Mouse (Mus musculus): ENCODE measurements at regions not wholly inside any gene's neighbourhood (a gene's known extent, or its start where the extent isn't known, plus 50 kb on each side); places are given as distances from the start of the nearest gene placed in this dataset.

DNA sequence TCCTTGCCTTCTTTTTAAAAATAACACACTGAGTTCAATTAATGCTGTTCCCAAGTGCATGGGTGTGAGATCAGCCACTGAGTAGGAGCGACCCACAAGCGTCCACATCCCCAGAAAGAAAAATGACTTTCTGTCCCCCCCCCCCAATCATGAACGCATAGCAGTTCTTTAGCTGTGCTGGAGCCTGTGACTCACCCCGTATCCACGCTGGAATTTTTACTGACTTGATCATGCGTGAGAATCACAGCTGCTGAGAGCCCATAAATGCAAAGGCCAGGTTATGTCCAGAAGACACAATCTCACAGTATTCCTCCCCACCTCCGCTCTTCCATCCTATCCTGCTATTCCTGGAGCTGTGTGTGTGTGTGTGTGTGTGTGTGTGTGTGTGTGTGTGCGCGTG is 53.3 kb downstream of the Fos start:
- DNase-seq (ENCODE audit: low read depth, low spot score) = peak; percentile 70

GRCm38 (mm10) chr12:85531638-85532037 is 57.9 kb downstream of the Fos start:
- DNase-seq (ENCODE audit: low read depth, low spot score) = no peak

- no peak for DNase-seq (ENCODE audit: low read depth, low spot score)
These were observed 58.5 kb downstream of the Fos start for GRCm38 (mm10) chr12:85532221-85532612.

DNA sequence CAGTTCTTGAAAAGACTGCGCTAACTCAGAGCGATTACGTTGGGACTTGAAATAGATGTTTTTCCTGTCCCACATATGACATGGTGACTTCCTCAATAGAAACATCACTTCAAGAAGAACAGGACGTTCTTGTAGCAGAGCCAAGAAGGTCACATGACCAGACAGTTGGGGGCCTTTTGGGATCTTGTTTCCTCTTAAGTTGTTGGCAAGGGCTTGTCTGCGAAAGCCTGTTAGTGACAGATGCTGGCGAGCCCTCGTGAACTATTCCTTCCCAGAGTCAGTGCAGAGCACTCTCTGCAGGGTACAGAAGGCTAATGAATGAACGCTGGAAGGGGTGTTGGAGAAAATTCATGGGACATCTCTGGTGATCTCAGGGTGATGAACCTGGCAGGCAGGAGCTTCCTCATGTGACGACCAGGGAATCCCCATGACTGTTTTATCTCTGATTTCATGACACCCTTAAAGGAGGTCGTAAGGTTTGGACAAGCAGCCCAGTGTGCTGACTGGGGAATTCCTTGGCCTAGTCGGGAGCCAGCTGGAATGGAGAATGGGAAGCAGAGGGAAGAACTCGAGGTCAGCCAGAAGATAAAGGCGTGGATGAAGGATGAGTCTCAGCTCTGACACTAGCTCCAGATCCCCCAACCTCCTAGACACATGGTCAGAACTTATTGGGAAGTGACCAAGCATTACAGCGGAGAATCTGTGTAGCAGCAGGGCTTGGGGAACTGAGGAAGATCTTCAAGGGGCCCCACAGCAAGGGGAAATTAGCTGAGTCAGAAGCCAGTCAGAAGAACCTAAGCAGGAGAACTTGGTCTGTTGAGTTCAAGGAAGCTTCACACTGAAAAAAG is 59.1 kb downstream of the Fos start:
- peak; percentile 22 for DNase-seq (ENCODE audit: low read depth, low spot score)

DNA sequence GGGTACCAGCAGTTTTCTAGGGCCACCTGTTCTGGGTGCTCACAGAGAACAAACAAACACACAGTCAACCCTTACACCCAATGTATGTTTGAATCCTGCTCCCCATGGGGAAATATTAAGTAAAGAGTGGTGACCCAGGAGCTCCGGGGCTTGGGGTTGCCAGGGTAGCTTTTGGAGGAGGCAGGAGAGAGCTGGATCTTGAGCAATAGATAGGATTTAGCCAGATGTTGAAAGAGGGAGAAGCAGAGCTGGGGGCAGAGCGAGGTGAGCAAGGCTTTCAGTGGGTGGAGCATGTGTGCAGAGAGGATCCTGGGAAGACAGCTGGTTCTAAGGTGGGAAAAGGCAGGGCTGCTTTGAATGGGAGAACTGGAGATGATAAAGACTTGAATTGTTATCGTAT is 59.9 kb downstream of the Fos start:
- no peak for DNase-seq (ENCODE audit: low read depth, low spot score)

GRCm38 (mm10) chr12:85539423-85539822 is 59.4 kb upstream of the Jdp2 start:
- no peak for DNase-seq (ENCODE audit: low read depth, low spot score)

DNA sequence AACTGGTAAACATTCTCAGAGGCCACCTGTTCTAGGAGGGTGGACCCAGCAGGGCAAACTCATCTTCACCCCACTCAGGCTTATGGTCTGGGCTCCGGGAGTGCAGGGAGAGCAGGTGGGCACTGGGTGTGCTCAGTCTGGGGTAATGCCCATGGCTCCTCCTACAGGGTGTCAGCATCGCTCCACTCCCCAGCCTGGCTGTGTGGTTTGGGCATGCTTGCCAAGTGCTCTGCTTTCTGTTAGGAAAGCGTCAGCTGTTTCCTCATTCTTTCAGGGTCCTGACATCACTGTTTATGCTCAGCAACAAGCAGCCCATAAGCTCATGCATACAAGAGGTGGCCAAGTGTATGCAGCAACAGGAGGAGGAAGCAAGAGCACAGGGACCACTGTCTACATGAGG is 57.7 kb upstream of the Jdp2 start:
- DNase-seq (ENCODE audit: low read depth, low spot score) = peak; percentile 81

DNA sequence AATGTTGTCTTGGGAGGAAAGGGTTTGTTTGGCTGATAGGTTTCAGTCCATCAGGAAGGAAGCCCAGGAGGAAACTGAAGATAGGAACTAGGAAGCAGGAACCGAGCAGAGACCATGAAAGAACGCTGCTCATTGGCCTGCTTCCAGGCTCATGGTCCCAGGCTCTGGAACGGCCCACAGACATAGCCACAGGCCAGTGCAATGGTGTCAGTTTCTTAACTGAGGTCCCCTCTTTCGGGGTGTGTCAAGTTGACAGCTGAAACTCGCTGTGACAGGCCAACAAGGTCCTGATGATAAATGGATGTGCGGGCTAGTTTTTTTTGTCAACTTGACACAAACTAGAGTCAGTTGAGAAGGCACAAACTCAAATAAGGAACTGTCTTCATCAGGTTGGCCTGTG is 55.9 kb upstream of the Jdp2 start:
- DNase-seq (ENCODE audit: low read depth, low spot score) = no peak

DNA sequence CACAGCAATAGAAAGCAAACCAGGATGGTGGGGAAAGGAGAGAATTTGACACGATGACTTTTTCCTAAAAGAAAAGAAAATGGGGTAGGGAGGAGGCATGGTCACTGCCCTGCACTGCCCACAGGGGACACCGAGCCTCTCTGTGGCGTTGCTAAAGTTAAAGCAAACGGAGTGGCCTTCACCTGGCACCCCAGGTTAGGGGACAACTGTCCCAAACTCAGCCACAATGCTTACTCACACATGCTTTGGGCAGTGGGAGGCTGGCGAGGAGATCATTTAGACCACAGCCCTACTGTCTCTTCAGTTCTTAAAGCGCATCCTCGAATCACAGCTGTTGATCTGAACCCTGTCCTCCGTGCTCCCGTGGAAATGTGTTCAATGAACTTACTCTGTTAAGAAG is 55.3 kb upstream of the Jdp2 start:
- DNase-seq (ENCODE audit: low read depth, low spot score) = no peak

- DNase-seq (ENCODE audit: low read depth, low spot score) = no peak
These were observed 54.0 kb upstream of the Jdp2 start for GRCm38 (mm10) chr12:85544801-85545200.

DNA sequence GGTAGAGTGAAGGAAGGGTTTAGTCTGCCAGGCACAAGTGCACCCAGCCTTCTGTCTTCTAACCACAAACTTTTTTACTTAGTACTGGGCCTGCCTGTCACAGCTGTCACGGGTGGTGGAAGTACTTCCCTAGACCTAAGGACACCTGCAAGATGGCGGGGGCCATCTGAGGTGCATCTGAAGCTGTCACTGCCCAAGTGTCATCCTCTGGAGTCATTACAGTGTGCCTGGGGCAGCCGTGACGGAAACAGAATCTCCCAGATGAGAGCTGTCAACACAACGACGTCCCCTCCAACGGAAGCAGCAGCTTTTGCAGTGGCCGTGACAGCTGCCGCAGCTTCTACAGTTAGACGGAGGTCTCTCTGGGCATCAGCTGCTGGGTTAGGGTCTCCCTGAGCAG is 53.1 kb upstream of the Jdp2 start:
- no peak for DNase-seq (ENCODE audit: low read depth, low spot score)

DNA sequence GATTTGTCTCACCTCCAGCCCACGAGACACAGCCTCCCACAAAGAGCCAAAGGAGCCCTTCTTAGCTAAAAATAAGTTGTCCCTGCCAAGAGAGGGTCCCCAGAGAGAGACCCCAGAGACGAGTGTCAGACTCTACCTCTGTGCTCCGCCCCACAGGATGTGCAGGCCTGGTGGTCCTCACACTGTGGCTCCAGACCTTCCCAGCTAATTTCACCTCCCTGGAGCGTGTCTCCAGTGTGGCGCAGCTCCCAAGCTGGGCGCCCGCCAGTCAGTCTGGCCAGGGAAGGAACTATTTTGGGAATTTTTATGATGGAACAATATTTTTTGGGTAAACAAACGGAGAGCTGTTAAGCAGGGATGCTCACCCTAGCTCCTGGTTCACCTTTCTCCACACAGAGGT is 50.8 kb upstream of the Jdp2 start:
- DNase-seq (ENCODE audit: low read depth, low spot score) = no peak
